Mouse (Mus musculus): ENCODE data around the gene Olfr237-ps1.
"Not testable (repeated sequence)": the region's sequence is repeated elsewhere in the genome, so short reads cannot be mapped to it uniquely, and the experiment has no call there.

Olfr237-ps1 gene

GRCm38 (mm10) chr6:43146267-43146666 is at the start of gene Olfr237-ps1:
TSS of gene Olfr237-ps1 (plus strand) at chr6:43146567.
- not testable (repeated sequence) for DNase-seq

- DNase-seq = not testable (repeated sequence)
These were observed 40.3 kb upstream of the Olfr237-ps1 start, which contains the start of gene Olfr441 for GRCm38 (mm10) chr6:43106069-43106468. TSS of gene Olfr441 (plus strand) at chr6:43106369.

GRCm38 (mm10) chr6:43159502-43159901 is 13.1 kb downstream of the Olfr237-ps1 start:
- DNase-seq = no peak

- no peak for DNase-seq
These were observed 16.6 kb downstream of the Olfr237-ps1 start, which contains the start of gene Olfr437 for GRCm38 (mm10) chr6:43162982-43163381. TSS of gene Olfr437 (plus strand) at chr6:43163282.

GRCm38 (mm10) chr6:43167246-43167645 is 20.9 kb downstream of the Olfr237-ps1 start:
- no peak for DNase-seq

GRCm38 (mm10) chr6:43171840-43172239 is 25.5 kb downstream of the Olfr237-ps1 start, which contains the start of gene Olfr13:
TSS of gene Olfr13 (plus strand) at chr6:43172140.
- no peak for DNase-seq

- DNase-seq = no peak
These were observed 31.8 kb downstream of the Olfr237-ps1 start for GRCm38 (mm10) chr6:43178129-43178528.

GRCm38 (mm10) chr6:43178584-43179501 is 32.5 kb downstream of the Olfr237-ps1 start:
- no peak for DNase-seq

GRCm38 (mm10) chr6:43190986-43191385 is 44.6 kb downstream of the Olfr237-ps1 start:
- no peak for DNase-seq

- no peak for DNase-seq
These were observed 50.4 kb downstream of the Olfr237-ps1 start, which contains the start of gene Olfr435 for GRCm38 (mm10) chr6:43196781-43197180. TSS of gene Olfr435 (plus strand) at chr6:43197146.

- DNase-seq = no peak
These were observed 51.7 kb downstream of the Olfr237-ps1 start for GRCm38 (mm10) chr6:43198094-43198493.

- DNase-seq = no peak
These were observed 56.4 kb downstream of the Olfr237-ps1 start for GRCm38 (mm10) chr6:43202786-43203185.

- no peak for DNase-seq
These were observed 59.0 kb downstream of the Olfr237-ps1 start for GRCm38 (mm10) chr6:43205355-43205754.
